Mouse (Mus musculus): ENCODE data around the gene Cd70. TPM values are rescaled to one million over a fixed set of nuclear protein-coding genes. Genes with fewer than 3 reads are reported as not detected.

The Cd70 gene
- polyA plus RNA-seq, 1 experiment from 2014 or later: 2.3 TPM

- H3K4me1 ChIP-seq (ENCODE audit: control insufficient read depth, insufficient read depth, low read length): no peaks in the 10 kb centered on the region
- no peak overlapping the region for H3K27ac ChIP-seq (ENCODE audit: low read depth, low read length)
- H3K9ac ChIP-seq (replicated peaks; ENCODE audit: low read depth, low read length): no peak overlapping the region
- H3K4me3 ChIP-seq (ENCODE audit: low read depth, low read length): no peak overlapping the region
- 33% methylated on average over 8 of the region's 8 CpGs for WGBS
- no peaks in the 10 kb centered on the region for H3K36me3 ChIP-seq (ENCODE audit: control insufficient read depth, insufficient read depth, low read length)
- no peak overlapping the region for H3K4me2 ChIP-seq (ENCODE audit: low read depth, low read length)
- no peak for ATAC-seq (ENCODE audit: low read depth)
- no peaks in the 10 kb centered on the region for H3K9me3 ChIP-seq (ENCODE audit: control insufficient read depth, low read length)
- no peaks in the 10 kb centered on the region for H3K27me3 ChIP-seq (ENCODE audit: control insufficient read depth, insufficient read depth, low read length)
These were observed 30.8 kb upstream of the Cd70 start for GRCm38 (mm10) chr17:57180363-57180762.

DNA sequence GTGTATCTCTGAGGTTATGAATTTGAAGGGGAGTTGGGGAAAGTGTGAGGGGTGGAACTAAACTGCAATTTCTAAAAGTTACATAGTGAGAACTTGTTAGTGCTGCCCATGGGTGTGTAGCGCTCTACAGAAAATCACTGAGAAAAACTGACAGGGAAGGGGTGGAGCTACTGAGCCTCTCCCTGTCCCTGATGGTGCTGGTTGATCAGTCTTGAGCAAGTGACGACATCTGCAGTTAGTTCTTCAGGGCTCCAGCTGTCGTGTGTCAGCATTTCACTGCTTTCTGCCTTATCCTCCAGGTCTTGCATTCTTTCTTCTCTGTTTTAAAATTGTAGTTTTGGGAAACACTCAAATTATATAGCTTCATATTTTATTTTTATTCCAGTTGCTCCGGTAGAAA lies 23.8 kb upstream of the Cd70 start:
- H3K4me3 ChIP-seq (ENCODE audit: low read depth, low read length): no peak overlapping the region
- ATAC-seq (ENCODE audit: low read depth): no peak
- H3K36me3 ChIP-seq (ENCODE audit: control insufficient read depth, insufficient read depth, low read length): no peaks in the 10 kb centered on the region
- H3K27ac ChIP-seq (ENCODE audit: low read depth, low read length): no peak overlapping the region
- no peaks in the 10 kb centered on the region for H3K9me3 ChIP-seq (ENCODE audit: control insufficient read depth, low read length)
- no peaks in the 10 kb centered on the region for H3K27me3 ChIP-seq (ENCODE audit: control insufficient read depth, insufficient read depth, low read length)
- H3K4me2 ChIP-seq (ENCODE audit: low read depth, low read length): no peak overlapping the region
- WGBS: 83% methylated on average over 4 of the region's 4 CpGs
- no peak overlapping the region for H3K9ac ChIP-seq (replicated peaks; ENCODE audit: low read depth, low read length)
- no peaks in the 10 kb centered on the region for H3K4me1 ChIP-seq (ENCODE audit: control insufficient read depth, insufficient read depth, low read length)

DNA sequence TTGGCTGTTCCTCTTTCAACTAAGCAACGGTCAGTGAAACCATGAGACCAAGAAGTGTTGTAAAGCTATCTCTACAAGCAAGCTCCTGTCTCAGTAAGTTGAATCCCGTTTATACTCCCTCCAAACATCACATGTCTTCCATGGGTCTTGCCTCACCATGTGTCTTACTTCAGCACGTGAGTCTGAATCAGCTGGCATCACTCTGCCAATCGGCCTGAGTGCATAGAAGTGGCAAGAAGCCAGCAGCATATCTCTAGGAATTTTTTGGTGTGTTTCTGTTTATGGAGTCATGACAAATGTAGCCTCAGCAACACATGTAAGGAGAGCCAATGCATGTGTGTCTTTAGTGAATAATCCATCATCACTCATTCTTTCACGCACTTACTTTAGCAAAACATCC lies 22.8 kb upstream of the Cd70 start:
- Histone ChIP-seq H3K9me3 (ENCODE audit: control insufficient read depth, low read length) (no peaks in the 10 kb centered on the region), H3K4me1 (ENCODE audit: control insufficient read depth, insufficient read depth, low read length) (no peaks in the 10 kb centered on the region), H3K27ac (ENCODE audit: low read depth, low read length) (no peak overlapping the region), H3K9ac (replicated peaks; ENCODE audit: low read depth, low read length) (no peak overlapping the region), H3K27me3 (ENCODE audit: control insufficient read depth, insufficient read depth, low read length) (no peaks in the 10 kb centered on the region), H3K4me2 (ENCODE audit: low read depth, low read length) (no peak overlapping the region), H3K4me3 (ENCODE audit: low read depth, low read length) (no peak overlapping the region), H3K36me3 (ENCODE audit: control insufficient read depth, insufficient read depth, low read length) (no peaks in the 10 kb centered on the region)
- ATAC-seq (ENCODE audit: low read depth): no peak
- 87% methylated on average over 5 of the region's 5 CpGs for WGBS

GRCm38 (mm10) chr17:57170616-57171260 lies 21.2 kb upstream of the Cd70 start:
- H3K9me3 ChIP-seq (ENCODE audit: control insufficient read depth, low read length): no peaks in the 10 kb centered on the region
- no peak for ATAC-seq (ENCODE audit: low read depth)
- H3K4me3 ChIP-seq (ENCODE audit: low read depth, low read length): no peak overlapping the region
- 25% methylated on average over 5 of the region's 5 CpGs for WGBS
- H3K9ac ChIP-seq (replicated peaks; ENCODE audit: low read depth, low read length): no peak overlapping the region
- H3K36me3 ChIP-seq (ENCODE audit: control insufficient read depth, insufficient read depth, low read length): no peaks in the 10 kb centered on the region
- H3K27ac ChIP-seq (ENCODE audit: low read depth, low read length): no peak overlapping the region
- no peaks in the 10 kb centered on the region for H3K27me3 ChIP-seq (ENCODE audit: control insufficient read depth, insufficient read depth, low read length)
- H3K4me2 ChIP-seq (ENCODE audit: low read depth, low read length): no peak overlapping the region
- H3K4me1 ChIP-seq (ENCODE audit: control insufficient read depth, insufficient read depth, low read length): no peaks in the 10 kb centered on the region

- peak; percentile 88 for ATAC-seq (ENCODE audit: low read depth)
- Histone ChIP-seq H3K4me1 (ENCODE audit: control insufficient read depth, insufficient read depth, low read length) (no peaks in the 10 kb centered on the region), H3K27ac (ENCODE audit: low read depth, low read length) (no peak overlapping the region), H3K27me3 (ENCODE audit: control insufficient read depth, insufficient read depth, low read length) (no peaks in the 10 kb centered on the region), H3K4me3 (ENCODE audit: low read depth, low read length) (no peak overlapping the region), H3K9me3 (ENCODE audit: control insufficient read depth, low read length) (no peaks in the 10 kb centered on the region), H3K4me2 (ENCODE audit: low read depth, low read length) (no peak overlapping the region), H3K9ac (replicated peaks; ENCODE audit: low read depth, low read length) (no peak overlapping the region), H3K36me3 (ENCODE audit: control insufficient read depth, insufficient read depth, low read length) (no peaks in the 10 kb centered on the region)
- whole genome bisulfite sequencing: 12% methylated on average over 11 of the region's 11 CpGs
These were observed 17.5 kb upstream of the Cd70 start for GRCm38 (mm10) chr17:57166800-57167791.

DNA sequence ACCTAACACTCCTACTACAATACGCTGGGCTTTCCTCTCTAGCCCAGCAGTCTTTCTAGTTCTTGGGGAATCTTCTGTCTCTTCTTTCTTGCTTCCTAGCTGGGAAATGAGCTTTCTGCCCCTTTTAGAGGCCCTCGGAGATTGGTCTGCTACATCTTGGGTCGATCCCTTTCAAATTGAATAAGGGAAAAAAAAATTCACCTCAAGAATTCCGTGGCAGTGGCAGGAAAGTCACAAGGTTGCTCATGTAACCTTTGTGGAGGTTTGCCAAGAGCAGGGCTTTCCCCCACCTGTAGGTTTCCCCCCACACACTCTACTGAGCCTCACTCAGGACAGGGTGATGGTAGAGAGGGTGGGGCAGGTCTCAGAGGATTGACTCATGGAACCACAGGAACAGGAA lies 4.2 kb upstream of the Cd70 start:
- no peak overlapping the region for H3K4me3 ChIP-seq (ENCODE audit: low read depth, low read length)
- 92% methylated on average over 4 of the region's 4 CpGs for WGBS
- H3K36me3 ChIP-seq (ENCODE audit: control insufficient read depth, insufficient read depth, low read length): no peaks in the 10 kb centered on the region
- H3K27ac ChIP-seq (ENCODE audit: low read depth, low read length): no peak overlapping the region
- ATAC-seq (ENCODE audit: low read depth): no peak
- peaks cover under 1% of the 10 kb centered on the region; the same call in 1 of the 2 replicates for H3K27me3 ChIP-seq (ENCODE audit: control insufficient read depth, insufficient read depth, low read length)
- no peak overlapping the region for H3K9ac ChIP-seq (replicated peaks; ENCODE audit: low read depth, low read length)
- H3K9me3 ChIP-seq (ENCODE audit: control insufficient read depth, low read length): no peaks in the 10 kb centered on the region
- H3K4me2 ChIP-seq (ENCODE audit: low read depth, low read length): no peak overlapping the region
- peaks cover 1% of the 10 kb centered on the region; the same call in 1 of the 2 replicates for H3K4me1 ChIP-seq (ENCODE audit: control insufficient read depth, insufficient read depth, low read length)

DNA sequence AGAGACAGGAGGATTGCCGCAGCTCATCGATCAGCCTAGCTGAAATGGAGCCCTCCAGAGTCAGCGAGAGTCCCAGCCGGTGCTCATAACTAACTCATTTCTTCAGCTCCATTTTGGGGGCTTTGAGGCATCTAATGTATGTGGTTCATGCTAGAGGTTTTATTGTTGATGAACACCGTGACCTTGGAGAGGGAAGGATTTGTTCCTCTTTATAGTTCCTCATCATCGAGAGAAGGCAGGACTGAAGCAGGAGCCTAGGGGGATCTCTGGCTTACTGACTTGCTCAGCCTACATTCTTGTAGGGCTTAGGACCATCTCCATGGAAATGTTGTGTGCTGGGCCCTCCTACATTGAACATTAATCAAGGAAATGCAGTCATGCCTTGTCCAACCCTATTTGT lies 3.4 kb upstream of the Cd70 start:
- Histone ChIP-seq H3K4me1 (ENCODE audit: control insufficient read depth, insufficient read depth, low read length) (peaks cover 2% of the 10 kb centered on the region; the same call in 1 of the 2 replicates), H3K27ac (ENCODE audit: low read depth, low read length) (no peak overlapping the region), H3K36me3 (ENCODE audit: control insufficient read depth, insufficient read depth, low read length) (no peaks in the 10 kb centered on the region), H3K9ac (replicated peaks; ENCODE audit: low read depth, low read length) (no peak overlapping the region), H3K9me3 (ENCODE audit: control insufficient read depth, low read length) (no peaks in the 10 kb centered on the region), H3K27me3 (ENCODE audit: control insufficient read depth, insufficient read depth, low read length) (peaks cover 5% of the 10 kb centered on the region), H3K4me3 (ENCODE audit: low read depth, low read length) (no peak overlapping the region), H3K4me2 (ENCODE audit: low read depth, low read length) (no peak overlapping the region)
- no peak for ATAC-seq (ENCODE audit: low read depth)
- 69% methylated on average over 6 of the region's 6 CpGs for WGBS

DNA sequence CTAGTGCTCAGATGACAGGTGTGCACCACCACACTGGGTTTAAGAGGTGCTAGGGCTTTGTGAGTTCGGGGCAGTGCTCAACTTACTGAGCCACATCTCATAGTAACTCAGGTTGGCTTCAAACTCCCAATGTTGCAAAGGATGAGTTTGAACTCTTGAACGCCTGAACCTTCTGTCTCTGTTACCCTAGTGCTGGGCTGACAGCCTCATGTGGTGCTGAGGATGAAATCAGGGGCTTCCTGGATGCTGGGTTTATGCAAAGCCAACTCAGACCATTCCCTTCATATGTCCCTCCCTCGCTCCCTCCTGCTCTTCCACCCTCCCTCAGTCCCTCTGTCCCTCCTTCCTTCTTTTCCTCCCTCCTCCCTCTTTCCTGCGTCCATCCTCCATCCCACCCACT lies 1.2 kb downstream of the Cd70 start:
- H3K27ac ChIP-seq (ENCODE audit: low read depth, low read length): no peak overlapping the region
- no peak overlapping the region for H3K9ac ChIP-seq (replicated peaks; ENCODE audit: low read depth, low read length)
- H3K27me3 ChIP-seq (ENCODE audit: control insufficient read depth, insufficient read depth, low read length): peaks cover 7% of the 10 kb centered on the region
- H3K4me2 ChIP-seq (ENCODE audit: low read depth, low read length): no peak overlapping the region
- H3K4me1 ChIP-seq (ENCODE audit: control insufficient read depth, insufficient read depth, low read length): peaks cover 2% of the 10 kb centered on the region; the same call in 1 of the 2 replicates
- no peaks in the 10 kb centered on the region for H3K9me3 ChIP-seq (ENCODE audit: control insufficient read depth, low read length)
- H3K4me3 ChIP-seq (ENCODE audit: low read depth, low read length): no peak overlapping the region
- no peak for ATAC-seq (ENCODE audit: low read depth)
- no peaks in the 10 kb centered on the region for H3K36me3 ChIP-seq (ENCODE audit: control insufficient read depth, insufficient read depth, low read length)
- 79% methylated on average over 4 of the region's 4 CpGs for WGBS

DNA sequence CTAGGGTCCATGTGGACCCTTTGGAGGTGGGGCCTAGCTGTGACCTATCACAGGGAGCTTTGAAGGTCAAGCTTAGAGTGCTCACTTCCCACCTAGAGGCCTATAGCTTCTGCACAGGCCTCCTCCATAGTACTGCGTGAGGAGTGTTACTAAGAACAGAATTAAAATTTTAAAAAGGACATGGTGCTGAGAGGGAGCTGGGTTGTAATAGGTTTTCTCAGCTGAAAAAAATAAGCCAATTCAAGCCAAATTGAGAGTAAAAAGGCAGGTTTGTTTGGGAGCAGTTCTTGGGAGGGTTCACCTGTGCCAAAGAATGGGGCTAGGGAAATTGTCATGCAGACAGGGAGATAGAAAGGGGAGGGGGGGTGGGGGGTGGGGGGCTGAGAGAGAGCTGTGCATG lies 4.5 kb downstream of the Cd70 start:
- ATAC-seq (ENCODE audit: low read depth): no peak
- Histone ChIP-seq H3K4me2 (ENCODE audit: low read depth, low read length) (no peak overlapping the region), H3K9ac (replicated peaks; ENCODE audit: low read depth, low read length) (no peak overlapping the region), H3K36me3 (ENCODE audit: control insufficient read depth, insufficient read depth, low read length) (no peaks in the 10 kb centered on the region), H3K4me1 (ENCODE audit: control insufficient read depth, insufficient read depth, low read length) (peaks cover 2% of the 10 kb centered on the region; the same call in 1 of the 2 replicates), H3K27ac (ENCODE audit: low read depth, low read length) (no peak overlapping the region), H3K9me3 (ENCODE audit: control insufficient read depth, low read length) (no peaks in the 10 kb centered on the region), H3K4me3 (ENCODE audit: low read depth, low read length) (no peak overlapping the region), H3K27me3 (ENCODE audit: control insufficient read depth, insufficient read depth, low read length) (peaks cover 7% of the 10 kb centered on the region)
- 68% methylated on average over 1 of the region's 1 CpGs for WGBS

Measured in neural tube, embryonic 14.5 days (tissue).